Mouse (Mus musculus) testis, postnatal 14 days (tissue): ENCODE results near the gene Sema3b.

Experiments
- DNase-seq: peaks from one replicate; pipeline ENCODE4 v3.0.0; 2021; ENCODE audit warnings: low spot score

Sema3b gene

DNA sequence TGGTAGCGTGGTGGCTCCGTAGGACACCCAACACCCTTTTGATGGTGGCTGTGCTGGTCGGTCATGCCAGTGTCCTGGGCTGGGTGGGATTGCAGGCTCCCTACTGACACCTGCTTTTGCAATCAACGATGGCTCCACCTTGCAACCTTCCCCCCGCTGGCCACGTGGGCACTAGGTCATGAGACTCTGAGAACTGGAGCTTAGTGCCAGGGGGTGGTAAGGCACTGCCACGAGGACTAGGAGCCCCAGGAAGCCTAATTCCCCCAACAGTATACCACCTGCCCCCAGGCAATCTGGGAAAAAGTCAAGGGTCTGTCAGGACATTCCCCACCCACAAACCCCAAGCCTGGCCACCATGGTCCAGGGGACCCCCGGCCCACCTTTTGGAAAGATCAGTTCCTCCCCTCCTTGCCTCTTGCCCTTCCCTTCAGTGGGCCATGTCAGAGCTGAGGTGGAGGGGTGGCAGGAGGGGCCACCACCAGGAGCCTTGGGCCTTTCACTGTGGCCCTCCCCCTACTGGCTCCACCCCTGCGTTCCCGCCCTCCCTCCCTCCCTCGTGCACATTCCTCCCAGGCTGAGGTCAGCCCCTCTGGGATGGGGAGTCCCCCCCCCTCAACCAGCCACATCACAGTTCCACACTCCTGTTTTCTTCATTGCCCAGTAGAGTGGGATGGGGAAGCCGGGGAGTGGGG is at the start of gene Sema3b:
Gene Sema3b, minus strand, starts transcription at position 489 of the 692 bp plus-strand sequence.
- DNase-seq, result no peak

DNA sequence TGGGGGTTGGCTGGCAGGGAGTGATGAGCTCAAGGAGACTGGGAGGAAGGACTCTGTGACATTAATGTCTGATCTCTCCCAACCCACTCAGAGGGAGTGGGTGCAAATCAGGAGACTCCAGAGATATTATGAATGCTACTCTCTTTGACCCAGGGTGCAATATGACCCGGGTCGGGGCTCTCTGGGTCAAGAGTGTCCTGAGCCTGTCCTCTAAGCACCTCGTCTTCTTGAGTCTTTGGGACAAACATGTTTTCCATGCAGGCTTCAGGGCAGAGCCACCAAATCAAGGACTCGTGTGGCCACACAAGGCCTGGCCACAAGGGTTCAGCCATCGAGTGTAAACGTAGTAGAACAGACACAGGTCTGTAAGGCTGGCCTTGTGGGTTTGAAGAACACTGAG is 49.1 kb upstream of the Sema3b start:
- DNase-seq, result no peak

DNA sequence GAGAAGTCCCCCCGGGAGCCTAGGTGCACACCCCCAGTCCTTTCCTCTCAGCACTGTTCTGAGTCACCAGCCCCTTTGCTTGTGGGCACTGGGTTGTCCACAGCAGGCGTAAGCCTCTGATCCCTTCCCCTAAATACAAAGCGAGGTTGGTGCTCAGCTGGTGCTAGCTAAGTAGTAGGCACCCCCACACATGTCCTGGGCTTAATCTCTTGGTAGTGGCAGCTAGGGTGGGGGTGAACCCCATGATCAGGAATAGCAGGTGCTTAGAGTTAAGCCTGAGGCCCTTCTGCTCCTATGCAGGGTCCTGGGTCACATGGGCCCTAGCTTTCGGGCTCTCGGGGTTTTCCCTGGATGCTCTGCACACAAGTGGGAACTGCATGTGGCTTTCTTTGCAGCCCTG is 48.1 kb upstream of the Sema3b start:
- no peak for DNase-seq

DNA sequence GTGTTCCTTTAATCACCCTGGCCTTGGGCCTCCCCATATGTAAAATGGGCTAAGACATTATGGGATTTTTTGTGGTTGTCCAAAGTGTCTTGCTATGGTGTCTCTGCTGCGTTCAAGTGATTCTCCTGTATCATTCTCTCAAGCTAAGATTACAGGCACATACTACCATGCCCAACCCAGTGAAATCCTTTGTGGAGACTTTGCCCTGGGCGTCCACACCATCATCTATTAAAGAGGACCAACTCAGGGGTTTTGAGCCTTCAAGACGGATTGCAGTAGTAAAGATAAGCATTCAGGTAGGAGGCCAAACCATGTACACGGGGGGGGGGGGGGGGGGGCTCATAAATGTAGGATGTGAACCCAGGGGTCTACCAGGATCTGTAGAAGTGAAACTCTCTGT is 45.6 kb upstream of the Sema3b start:
- DNase-seq, result no peak

DNA sequence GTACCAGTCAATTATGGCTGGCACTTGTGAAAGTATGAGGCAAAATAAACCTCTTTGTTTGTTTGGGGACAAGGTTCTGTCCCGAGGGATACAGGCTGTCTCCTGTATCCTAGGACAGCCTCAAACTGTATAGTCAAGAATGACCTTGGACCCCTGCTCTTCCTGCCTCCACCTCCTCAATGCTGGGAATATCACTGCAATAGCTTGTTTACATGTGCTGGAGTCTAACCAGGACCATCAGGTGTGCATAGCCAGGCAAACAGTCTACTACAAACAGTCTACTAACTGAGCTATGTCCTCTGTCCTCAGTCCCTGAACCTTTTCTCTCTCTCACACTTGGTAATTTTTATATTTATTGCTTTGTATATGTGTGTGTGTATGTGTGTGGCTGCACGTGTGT is 44.4 kb upstream of the Sema3b start:
- DNase-seq, result no peak

DNA sequence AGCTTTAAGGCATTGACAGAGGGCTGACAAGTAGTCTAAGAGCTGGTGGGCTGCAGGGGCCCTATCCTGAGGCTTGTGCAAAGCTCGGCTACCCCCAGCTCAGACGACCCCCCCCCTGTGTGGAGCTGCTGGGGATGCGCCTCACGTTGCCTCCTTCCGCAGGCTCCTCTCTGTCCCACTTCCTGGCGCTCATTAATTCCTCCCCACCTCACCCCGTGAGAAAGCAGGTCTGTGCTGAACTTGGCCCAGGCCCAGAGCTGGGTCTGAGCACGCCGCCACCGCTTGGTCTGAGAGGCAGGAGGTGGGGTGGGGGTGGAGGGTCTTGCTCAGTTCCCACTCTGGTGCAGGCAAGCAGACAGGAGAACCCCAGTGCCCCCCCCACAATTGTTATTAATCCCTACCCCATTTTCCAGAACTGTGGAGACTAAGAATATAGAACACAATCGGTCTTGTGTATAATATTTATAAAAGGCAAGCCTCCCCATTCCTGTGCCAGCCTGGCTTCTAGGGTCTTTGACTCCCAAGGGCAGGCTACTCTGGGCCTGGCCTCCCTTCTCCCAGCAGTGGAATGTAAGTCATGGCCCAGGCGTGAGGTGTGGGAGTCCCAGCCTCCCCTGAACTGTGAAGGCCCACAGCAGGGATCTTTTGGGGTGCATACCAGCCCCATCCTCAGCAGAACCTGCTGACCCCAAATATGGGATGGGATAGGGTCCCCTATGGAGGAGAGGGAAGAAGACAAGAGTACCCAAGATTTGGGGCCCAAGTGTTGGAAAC is 41.9 kb upstream of the Sema3b start:
- no peak for DNase-seq

DNA sequence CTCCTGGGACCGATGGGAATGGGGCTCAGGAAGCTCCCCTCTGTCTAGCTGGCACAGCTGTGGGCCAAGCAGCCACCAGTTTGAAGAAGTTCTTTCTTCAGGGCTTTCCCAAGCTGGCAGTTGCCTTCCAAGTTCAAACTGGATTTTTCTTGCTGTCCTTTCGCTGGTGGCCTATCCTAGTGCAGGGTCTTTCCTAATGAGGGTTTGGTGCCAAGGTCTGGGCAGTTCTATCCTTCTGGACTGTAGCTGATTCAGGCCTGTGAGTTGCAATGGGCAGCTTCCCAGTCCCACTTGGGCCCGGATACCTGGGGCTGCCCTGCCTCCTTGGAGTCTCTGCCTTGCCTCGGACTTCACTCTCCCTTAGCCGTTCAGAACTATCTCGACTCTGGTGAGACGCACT is 41.2 kb upstream of the Sema3b start:
- DNase-seq, result no peak

DNA sequence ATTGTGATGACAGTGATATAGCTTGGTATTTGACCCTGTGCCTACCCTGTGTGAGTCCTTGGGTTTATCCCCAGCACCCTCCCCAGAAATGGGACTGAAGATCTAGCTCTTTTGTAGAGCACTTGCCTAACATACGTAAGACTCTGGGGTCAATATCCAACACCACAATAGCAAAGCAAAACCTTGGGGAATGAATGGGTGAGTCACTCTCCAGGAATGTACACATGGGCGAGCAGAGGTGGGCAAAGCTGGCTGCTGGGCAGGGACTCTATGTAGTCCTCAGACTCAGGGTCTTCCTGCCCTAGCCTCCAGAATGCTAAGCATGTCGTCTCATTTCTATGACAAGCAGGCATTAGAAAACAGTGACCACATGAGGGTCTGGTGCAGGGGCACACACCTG is 39.7 kb upstream of the Sema3b start:
- no peak for DNase-seq

DNA sequence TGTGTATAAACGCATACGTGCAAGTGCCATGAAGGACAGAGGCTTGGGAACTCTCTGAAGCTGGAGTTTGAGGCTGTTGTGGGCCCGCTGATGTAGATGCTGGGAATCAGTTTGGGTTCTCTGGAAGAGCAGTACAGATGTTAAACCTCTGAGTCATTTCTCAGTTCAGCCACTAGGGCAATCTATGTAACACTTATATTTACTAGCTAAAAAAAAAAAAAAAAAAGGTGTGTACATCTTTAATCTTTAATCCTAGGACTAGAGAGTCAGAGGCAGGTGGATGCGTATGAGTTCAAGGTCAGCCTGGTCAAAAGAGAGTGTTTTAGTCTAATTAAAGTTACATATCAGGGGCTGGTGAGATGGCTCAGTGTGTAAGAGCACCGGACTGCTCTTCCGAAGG is 37.9 kb upstream of the Sema3b start:
- DNase-seq, result no peak

DNA sequence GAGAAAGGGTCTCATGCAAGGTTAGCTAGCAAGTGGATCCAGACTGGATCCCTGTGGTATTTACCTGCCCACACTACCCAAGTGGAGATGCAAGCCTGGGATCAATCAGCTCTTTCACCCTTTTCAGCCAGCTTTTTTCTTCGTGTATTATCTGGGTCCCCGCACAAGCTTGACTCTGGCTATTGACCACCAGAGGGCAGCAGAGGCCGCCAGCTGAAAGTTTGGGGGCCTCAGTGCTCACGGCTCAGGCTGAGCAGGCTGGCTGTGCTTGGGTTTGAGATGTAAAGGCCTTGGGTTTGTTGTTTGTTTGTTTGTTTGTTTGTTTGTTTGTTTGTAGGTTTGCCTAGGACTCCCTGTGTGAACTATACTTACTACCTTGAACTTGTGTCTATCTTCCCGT is 36.5 kb upstream of the Sema3b start:
- peak; percentile 67 for DNase-seq

DNA sequence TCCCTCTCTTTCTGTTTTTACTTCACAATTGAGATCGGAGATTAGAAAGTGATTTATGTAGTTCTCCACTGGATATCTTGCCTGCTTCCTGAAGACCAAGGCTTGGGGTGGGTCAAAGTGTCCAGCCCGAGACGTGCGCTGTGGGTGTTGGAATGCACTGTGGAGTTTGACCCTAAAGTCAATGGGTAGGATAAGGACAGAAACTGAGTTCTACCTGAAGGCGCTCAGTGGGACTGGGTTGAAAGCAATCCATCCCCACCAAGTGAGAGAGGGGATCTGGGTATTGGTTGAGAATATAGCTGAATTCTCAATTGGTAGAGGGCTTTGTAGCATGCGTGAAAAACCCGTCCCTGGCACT is 36.1 kb upstream of the Sema3b start:
- DNase-seq, result no peak

DNA sequence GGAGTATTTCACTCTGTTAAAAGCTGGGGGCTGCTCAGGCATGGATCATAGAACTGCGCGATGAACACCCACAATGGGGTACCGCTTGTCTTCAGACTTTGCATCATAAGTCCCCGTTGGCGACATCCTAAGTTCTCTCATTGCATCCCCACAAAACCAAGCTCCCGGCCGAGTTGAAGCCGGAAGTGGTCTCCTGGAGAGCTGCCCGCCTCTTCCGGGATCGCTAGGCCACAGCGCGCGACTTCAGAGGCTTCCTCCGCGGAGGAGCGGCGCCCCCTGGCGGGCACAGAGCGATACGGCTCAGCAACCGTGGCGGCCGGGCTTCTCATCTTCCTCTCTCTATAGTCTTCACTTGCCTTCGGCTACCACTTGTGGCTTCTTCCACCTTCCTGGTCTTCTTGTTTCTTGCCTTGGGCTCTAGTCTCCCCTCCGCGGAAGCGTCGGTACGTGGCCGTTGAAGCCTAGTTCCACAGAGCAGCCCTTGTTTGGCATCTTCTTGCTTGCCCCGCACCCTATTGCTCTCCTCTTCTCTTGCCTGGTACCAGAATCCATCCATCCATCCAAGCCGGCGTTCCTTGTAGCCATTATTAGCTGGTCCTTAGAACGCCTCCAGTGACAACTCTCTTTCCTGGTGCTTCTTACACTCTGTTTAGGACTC is 35.6 kb upstream of the Sema3b start:
- peak; percentile 89 for DNase-seq

DNA sequence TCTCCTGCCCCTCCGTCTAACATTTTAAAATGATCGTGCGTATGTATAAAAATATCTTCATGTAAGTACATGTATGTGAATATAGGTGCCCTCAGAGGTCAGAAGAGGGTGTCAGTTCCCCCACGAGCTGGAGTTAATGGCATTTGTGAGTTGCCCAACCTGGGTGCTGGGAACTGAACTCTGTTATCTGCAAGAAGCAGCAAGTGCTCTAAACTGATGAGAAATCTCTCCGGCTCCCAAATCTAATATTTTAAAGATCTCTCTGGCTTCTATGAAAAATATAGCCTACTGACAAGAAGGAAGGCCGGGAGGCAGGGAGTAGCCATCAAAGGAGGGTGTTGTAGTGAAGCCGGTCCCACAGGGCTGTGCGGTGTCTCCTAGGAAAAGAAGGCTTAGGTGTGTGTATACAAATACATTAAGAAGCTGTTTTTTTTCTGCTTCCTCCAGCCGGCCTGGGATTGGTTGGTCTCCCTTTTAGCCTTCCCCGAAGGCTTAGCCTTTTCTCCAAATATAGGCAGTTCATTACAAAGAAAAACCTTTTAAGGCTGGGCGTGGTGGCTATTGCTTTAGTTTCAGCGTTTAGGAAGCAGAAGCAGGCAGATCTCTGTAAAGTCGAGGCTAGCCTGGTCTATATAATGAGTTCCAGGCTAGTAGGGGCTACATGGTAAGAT is 34.6 kb upstream of the Sema3b start:
- no peak for DNase-seq

DNA sequence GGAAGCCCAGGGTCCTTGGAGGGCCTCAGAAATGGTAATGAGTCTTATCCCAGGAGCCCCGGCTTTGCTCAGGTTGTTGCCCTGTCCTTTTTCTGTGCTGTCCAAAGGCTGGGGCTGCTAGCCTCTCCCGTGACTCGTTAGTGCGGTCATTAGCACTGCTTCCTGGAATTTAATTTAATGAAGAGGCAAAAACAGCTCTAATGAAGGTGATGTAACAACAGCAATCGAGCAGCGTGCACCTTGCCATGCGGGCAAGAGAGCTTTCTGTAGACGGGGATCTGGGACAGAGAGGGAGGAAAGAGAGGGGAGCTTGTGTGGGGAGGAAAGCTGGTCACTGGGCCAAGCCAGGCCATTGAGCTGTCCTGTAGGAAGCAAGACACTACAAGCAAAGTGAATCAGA is 32.6 kb upstream of the Sema3b start:
- DNase-seq, result no peak

DNA sequence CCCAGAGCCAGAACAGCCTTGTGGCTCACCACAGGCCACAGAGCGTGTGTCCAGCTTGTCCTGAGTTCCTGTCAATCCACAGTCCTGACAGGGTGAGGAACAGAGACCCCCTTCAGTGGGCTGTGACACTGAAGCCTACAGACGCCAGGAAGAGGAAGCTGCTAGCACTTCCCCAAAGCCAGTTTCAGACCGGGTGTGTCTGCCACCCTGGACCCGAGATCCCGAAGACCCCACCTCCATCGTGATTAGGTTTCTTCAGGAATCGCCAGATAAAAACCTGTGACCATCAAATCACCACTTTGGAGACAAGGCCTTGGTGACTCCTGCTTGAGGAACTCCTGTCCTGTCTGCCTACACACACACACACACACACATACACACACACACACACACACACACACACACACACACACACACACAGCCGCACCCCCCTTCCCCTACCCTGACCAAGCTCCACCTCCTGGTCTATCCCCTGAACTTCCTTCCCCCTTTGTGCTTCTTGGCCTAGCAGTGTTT is 31.3 kb upstream of the Sema3b start:
- no peak for DNase-seq

DNA sequence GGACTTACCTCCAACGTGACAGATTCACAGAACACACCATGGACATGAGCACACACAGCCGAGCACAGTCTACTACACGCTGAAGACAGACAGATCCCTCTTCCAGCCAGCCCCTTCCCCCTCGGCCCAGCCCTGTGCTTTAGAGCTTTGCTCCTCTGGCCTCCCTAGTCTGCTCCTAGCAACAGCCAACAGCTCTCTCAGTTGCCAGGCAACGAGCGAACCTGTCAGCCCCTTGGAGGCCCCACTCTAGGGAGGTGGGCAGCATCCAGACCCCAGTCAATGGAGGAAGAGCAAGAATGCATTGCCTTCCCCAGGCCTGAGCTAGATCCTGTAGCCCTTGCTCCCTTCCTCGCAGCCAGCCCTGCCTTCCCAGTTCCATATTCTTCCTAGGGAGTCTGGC is 28.0 kb upstream of the Sema3b start:
- DNase-seq, result no peak

DNA sequence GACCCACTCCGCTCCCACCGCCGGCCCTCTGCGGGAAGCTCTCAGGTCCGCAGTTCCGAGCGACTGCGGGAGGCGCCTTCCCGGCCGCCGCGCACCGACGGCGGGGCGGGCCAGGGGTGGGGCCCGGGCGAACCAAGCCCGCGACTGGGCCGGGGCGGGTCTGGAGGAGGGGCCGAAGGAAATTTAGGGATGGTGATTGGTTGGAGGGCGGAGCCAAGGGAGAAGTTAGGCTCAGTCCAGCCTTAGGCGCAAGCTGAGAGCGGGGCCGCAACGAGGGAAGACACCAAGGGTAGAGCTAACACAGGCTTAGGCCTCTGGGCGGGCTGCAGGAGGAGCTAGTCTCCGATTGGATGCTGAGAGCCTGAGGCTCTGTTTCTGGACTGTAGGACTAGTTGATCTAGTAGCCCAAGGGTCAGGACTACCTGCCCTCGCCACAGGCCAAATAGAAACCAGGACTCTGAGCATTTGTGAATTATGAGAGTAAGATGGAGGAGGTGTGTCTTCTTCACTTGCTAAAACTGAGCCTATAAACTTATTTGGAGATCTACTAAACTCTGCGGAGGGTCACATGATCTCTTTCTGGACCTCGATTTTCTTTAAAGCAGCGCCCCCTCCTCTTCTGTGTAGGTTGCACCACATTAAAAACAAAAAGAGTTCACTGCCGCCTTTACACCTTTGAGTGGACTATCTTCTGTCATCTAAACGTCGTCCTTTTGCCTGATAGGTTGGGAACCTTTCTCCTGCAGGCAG is 26.4 kb upstream of the Sema3b start, which contains the start of gene Gnai2:
Gene Gnai2, minus strand, starts transcription at position 89 of the 750 bp plus-strand sequence.
- DNase-seq, result peak; percentile 94

DNA sequence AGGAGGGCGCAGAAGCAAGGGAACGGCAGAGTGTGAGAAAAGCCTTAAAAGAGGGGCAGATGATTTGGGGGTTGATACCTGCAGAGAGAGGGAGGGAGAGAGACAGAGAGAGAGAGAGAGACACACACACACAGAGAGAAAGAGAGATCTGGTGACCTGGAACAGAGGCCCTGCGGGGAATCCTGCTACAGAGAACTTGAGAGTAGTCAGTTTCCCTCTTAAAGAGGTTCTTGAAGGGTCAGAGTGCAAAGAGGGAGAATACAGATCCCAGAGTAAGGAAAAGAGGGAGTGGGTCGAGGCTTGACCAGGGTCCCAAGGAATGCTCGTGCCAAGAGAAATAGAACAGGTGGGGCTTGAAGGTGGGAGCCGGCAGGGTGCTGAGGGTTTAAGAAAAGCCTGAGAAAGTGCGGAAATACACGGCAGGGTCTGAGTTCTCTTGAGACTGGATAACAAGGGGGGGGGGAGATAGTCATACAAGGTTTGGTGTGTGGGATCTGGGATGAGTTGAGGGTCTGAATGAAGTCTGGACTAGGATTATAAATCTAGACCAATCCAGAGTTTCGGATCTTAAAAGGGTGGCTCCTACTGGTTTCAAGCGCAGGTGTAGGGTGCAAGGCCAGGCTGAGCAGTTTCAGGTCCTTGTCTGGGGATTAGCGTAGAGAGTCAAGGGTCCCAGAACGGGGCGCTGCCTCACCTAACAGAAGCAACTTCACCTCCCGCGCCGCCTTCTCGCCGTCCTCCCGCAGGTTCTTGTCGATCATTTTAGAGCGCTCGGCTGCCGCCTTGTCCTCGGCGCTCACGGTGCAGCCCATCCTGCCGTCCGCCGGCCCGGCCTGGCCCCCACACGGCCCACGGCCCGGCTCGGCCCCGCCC is 25.6 kb upstream of the Sema3b start:
- DNase-seq, result no peak

DNA sequence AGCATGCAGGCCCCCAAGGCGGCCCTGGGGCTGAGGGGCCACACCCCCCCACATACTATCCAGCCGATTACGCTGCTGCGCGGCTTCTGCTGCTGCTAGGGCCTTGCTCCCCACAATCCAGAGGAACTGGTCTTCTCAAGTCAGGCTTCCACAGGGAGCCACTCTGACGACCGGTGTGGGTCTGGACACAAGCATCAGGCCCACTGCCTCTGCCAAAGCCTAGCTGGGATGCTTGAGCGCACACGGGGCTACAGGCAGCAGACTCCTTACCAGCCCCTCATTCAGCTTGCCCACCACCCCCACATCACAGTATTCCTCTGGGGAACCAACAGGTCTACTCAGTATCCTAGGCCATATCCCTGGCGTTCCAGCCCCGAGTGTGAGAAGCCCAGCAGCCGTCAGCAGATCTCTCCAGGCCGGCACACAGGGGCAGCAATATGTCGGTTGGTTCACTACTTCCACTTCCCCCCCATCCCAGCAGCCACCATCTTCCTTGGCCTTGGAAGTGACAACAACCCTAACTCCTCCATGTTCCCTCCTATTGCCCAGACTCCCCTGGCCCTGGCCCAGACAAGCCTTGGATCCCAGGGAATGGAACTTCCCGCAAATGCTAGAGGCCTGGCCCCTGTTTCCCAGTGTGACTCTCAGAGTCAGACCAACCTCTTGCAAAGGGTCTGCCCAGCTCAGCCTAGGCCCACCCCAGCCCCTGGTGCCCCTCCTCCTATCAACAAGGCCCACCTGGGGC is 24.8 kb upstream of the Sema3b start:
- DNase-seq, result peak; percentile 64

DNA sequence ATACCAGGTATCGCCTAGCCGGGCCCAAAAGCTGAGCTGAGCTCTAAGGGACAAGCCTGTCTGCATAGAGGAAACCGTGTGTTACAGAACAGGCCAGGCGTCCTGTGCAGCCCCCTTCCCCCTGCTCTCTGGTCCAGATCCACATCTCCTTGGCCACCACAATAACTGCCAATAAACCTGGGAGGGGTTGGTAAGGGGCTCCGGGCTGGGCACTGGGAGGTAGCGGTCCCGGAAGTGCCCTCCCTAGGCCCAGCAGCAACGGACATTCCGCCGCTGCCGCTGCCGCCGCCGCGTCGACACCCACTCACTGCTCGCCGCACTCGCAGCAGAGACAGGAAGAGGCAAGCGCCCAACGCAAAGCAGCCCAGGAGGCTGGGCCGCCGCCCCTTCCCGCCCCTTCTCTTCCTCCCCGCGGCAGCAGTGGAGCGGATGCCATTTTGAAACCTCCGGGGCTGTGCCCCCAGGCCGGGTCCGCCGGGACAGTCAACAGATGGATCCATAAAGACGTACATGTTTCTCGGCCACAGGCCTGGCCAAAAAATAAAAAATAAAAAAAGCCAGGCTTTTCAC is 24.1 kb upstream of the Sema3b start:
- peak; percentile 78 for DNase-seq
